Mouse (Mus musculus) kidney, adult 2 months (tissue): ENCODE results near the gene Manba.

ENCODE experiments used
- CTCF ChIP-seq: fragments of 200-500 bp; conservative IDR thresholded peaks from 2 replicates; pipeline ENCODE4 v1.5.1; 2011; ENCODE audit warnings: low read depth, mild to moderate bottlenecking, control low read depth, low read length, moderate library complexity, mixed read lengths; ENCODE audit not compliant: insufficient read depth, insufficient read length
- POLR2A ChIP-seq: fragments of 200-500 bp; IDR thresholded peaks from one replicate; pipeline ENCODE4 v1.6.1; 2011; ENCODE audit warnings: low read depth, low read length, control low read depth

DNA sequence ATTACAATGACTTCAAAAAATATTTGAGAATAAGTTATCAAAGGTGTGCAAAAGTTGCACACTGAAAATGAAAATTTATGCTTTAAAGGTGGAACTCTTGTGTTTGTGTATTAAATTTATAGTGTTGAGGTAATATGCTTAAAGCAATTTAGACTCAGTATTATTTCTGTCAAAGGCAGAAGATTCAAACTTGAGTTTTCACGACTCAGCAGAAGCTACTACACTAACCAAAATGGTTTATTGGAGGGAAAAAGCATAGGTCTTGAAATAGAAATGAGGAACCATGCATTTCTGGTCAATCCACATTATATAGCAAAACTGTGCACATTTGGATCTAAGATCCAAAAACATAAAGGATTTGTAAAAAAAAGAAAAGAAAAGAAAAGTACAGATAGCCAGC is 14.6 kb upstream of the Manba start:
- no peak for TF ChIP-seq CTCF
- no peak for TF ChIP-seq POLR2A
